Mouse (Mus musculus) lung, adult 2 months (tissue): Measurements from ENCODE around the gene Fmnl2.

ENCODE experiments used
- CTCF ChIP-seq: fragments of 200-500 bp; IDR thresholded peaks from 2 replicates; pipeline ENCODE4 v1.5.1; 2011; ENCODE audit warnings: mild to moderate bottlenecking, low read length, control low read depth; ENCODE audit not compliant: insufficient read depth
- POLR2A ChIP-seq: fragments of 200-500 bp; IDR thresholded peaks from 2 replicates; pipeline ENCODE4 v1.6.1; 2011; ENCODE audit warnings: low read depth, mild to moderate bottlenecking, control low read depth, low read length, borderline replicate concordance; ENCODE audit errors: extremely low read depth

DNA sequence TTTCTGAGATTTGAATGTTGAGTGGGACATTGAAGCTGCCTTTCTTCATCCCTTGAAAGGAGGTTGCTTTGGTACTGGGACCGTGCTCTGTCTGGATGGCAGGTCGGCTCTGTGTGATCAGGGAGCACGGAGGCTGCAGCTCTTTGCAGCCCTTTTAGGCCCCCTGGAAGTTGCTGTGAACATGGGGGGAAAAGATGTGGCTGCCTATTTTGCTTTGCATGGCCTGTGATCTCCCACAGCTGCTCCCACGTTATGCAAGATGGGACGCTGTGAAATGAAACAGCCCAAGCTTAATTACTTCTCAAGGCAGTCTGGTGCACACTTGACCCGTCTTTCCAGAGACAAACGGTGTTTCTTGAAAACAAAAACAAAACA is 1.8 kb downstream of the Fmnl2 start:
- TF ChIP-seq CTCF: no peak
- TF ChIP-seq POLR2A: no peak
